Mouse (Mus musculus): ENCODE measurements around the gene Chaf1a. TPM values are rescaled to one million over a fixed set of nuclear protein-coding genes. Genes with fewer than 3 reads are reported as not detected.

Gene Chaf1a
- total and polyA plus RNA-seq, 2 experiments from 2014 or later = 4.6 to 5.9 TPM

DNA sequence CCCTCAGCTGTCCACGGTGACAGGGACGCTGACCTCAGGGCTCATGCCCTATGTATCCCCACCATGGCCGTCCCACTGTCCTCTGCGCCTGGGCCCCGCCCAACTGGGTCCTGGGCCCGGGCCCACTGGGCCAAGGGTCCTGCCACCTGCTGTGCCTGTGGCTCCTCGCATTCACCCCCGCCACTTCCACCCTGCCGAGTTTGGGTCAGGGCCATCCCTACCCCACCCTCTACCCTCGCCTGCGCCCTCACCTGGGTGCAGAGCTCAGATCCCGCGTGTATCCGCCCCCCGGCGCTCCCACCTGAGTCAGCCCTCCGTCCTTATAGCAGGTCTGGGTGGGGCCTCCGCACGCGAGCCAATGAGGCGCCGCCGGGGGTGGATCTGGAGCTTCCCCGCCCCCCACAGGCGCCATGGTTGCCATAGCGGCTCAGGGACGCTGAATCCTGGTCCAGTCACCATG is 77.0 kb downstream of the Chaf1a start, which contains the start of gene Plin5:
Plin5 (minus strand) TSS at position 346 of the 460 bp plus-strand sequence.
- no peak for TF ChIP-seq CTCF (IDR thresholded peaks at IDR 0.05; ENCODE audit: low read depth)
- peak; percentile 56 for DNase-seq

DNA sequence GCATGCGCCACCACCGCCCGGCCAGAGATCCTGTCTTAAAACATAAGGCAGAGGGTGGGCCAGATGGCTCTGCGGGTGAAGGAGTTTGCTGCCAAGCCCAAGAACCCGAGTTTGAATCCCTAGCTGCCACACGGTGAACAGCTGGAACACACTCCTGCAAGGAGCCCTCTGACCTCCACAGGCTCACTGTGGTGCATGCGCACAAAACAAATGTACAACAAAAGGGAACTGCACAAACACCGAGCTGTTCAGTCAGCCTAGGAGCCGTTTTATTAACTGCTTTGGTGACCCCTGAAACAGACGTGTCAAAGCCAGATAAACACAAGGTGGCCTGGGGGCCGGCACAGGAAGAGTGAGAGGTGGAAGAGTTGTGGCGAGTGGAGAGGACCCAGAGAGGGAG is 79.2 kb downstream of the Chaf1a start:
- Histone ChIP-seq H3K4me2 (ENCODE audit: low read depth) (no peak overlapping the region), H3K27me3 (ENCODE audit: insufficient read depth, low read length) (peaks cover 33% of the 10 kb centered on the region), H3K9ac (no peak overlapping the region), H3K36me3 (ENCODE audit: insufficient read depth) (peaks cover 16% of the 10 kb centered on the region), H3K4me1 (ENCODE audit: insufficient read depth) (no peaks in the 10 kb centered on the region), H3K4me3 (ENCODE audit: low read depth, low read length) (no peak overlapping the region), H3K9me3 (ENCODE audit: low read length) (peaks cover 12% of the 10 kb centered on the region; the same call in 1 of the 2 replicates), H3K27ac (ENCODE audit: low read depth, low read length) (no peak overlapping the region)
- TF ChIP-seq CTCF (IDR thresholded peaks at IDR 0.05; ENCODE audit: low read depth) = no peak
- WGBS = 50% methylated on average over 12 of the region's 12 CpGs
- DNase-seq (no peak), ATAC-seq (no peak)

More for the DNA sequence above, 77.0 kb downstream of the Chaf1a start, which contains the start of gene Plin5:
- peaks cover 33% of the 10 kb centered on the region for H3K27me3 ChIP-seq (ENCODE audit: insufficient read depth, low read length)
- WGBS = 2% methylated on average over 27 of the region's 27 CpGs
- H3K27ac ChIP-seq (ENCODE audit: low read depth, low read length) = no peak within 1 kb of the TSS
- no peaks in the 10 kb centered on the region for H3K4me1 ChIP-seq (ENCODE audit: insufficient read depth)
- no peaks in the 10 kb centered on the region for H3K36me3 ChIP-seq (ENCODE audit: insufficient read depth)
- peak within 1 kb of the TSS; percentile 28 for H3K4me3 ChIP-seq (ENCODE audit: low read depth, low read length)
- peak within 1 kb of the TSS; percentile 48 for H3K4me2 ChIP-seq (ENCODE audit: low read depth)
- peak; percentile 70 for ATAC-seq
- peaks cover 4% of the 10 kb centered on the region; the same call in 1 of the 2 replicates for H3K9me3 ChIP-seq (ENCODE audit: low read length)
- H3K9ac ChIP-seq = 0 out of 2 replicates have a peak within 1 kb of the TSS, but pooled peaks have one; percentile 22

DNA sequence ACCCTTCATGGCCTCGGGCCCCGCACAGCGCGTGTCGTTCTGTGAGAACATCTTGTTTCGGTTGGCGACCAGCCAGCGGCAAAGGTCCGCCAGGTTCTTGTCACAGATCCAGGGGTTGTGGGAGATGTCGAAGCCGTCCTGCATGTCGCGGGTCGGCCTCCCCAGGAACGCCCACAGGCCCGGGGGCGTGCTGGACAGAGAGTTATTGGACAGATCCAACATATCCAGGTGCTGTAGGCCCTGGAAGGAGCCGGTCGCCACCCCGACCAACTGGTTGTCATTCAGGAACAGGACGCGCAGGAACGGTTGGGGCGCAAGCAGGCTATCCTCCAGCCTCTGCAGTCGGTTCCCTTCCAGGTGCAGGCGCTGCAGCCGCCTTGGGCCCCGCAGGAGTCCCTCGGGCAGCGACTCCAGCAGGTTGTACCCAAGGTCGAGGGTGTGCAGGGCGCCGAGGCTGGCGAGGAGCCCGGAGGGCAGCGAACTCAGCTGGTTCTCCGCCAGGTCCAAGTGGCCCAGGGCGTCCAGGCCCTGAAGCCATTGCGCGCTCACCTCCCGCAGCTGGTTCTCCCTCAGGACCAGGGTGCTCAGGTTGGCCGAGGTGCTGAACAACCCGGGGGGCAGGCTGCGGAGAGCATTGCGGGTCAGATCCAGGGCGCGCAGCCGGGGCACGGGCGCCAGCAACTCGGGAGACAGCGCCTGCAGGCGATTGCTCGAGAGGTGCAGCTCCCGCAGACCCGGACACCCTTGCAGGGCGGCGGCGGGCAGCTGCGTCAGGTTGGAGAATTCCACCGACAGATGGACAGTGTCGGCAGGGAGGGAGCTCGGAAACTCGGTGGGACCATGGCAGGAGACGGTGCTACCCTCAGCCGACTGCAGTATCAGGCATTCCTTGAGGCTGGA is 80.0 kb downstream of the Chaf1a start:
- Histone ChIP-seq H3K36me3 (ENCODE audit: insufficient read depth) (peaks cover 22% of the 10 kb centered on the region), H3K27ac (ENCODE audit: low read depth, low read length) (no peak overlapping the region), H3K4me1 (ENCODE audit: insufficient read depth) (no peaks in the 10 kb centered on the region), H3K4me2 (ENCODE audit: low read depth) (no peak overlapping the region), H3K9ac (no peak overlapping the region), H3K9me3 (ENCODE audit: low read length) (peaks cover 12% of the 10 kb centered on the region; the same call in 1 of the 2 replicates), H3K4me3 (ENCODE audit: low read depth, low read length) (no peak overlapping the region), H3K27me3 (ENCODE audit: insufficient read depth, low read length) (peaks cover 33% of the 10 kb centered on the region)
- DNase-seq (no peak), ATAC-seq (no peak)
- no peak for TF ChIP-seq CTCF (IDR thresholded peaks at IDR 0.05; ENCODE audit: low read depth)
- WGBS = 7% methylated on average over 66 of the region's 66 CpGs

DNA sequence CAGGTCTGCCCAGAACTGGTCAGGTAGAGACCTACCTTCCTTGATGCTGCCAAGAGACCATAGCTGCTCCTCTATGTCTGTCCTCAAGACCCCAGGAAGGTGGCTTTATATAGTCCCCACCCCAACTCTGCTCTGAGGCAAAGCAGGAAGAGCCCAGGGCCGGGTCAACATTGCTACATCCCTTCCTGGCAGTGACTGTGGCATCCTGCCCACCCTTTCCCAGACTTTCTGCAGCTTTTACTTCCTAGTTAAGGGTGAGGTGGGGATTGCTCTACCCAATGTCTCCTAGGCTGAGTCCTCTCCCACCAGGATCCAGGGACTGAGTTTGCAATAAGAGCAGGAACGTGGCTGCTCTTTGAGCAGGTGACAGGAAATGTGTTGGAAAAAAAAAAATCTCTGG is 81.6 kb downstream of the Chaf1a start, which contains the start of gene Lrg1:
Lrg1 (minus strand) TSS at position 176 of the 400 bp plus-strand sequence.
- Histone ChIP-seq H3K9me3 (ENCODE audit: low read length) (peaks cover 12% of the 10 kb centered on the region; the same call in 1 of the 2 replicates), H3K27me3 (ENCODE audit: insufficient read depth, low read length) (peaks cover 33% of the 10 kb centered on the region), H3K36me3 (ENCODE audit: insufficient read depth) (peaks cover 36% of the 10 kb centered on the region), H3K27ac (ENCODE audit: low read depth, low read length) (no peak within 1 kb of the TSS), H3K4me2 (ENCODE audit: low read depth) (no peak within 1 kb of the TSS), H3K4me1 (ENCODE audit: insufficient read depth) (no peaks in the 10 kb centered on the region), H3K9ac (no peak within 1 kb of the TSS), H3K4me3 (ENCODE audit: low read depth, low read length) (no peak within 1 kb of the TSS)
- ATAC-seq = no peak
- TF ChIP-seq CTCF (IDR thresholded peaks at IDR 0.05; ENCODE audit: low read depth) = no peak
- 57% methylated on average over 2 of the region's 2 CpGs for WGBS
- no peak for DNase-seq

Other genes starting within 250 kb of the Chaf1a start
- gene Zfp119a, start 161.5 kb upstream of the Chaf1a start, total RNA-seq (2014; rRNA removed) = 8.8 and 15.1 TPM in 2 replicates
- 4.6 and 6.9 TPM in 2 replicates for gene Zfp119a, start 161.5 kb upstream of the Chaf1a start, polyA plus RNA-seq (2015; fragmentation: Nextera tagmentation; extraction: Ambion mirVana)
- 11.5 and 14.9 TPM in 2 replicates for gene Zfp959, start 148.3 kb upstream of the Chaf1a start, total RNA-seq (2014; rRNA removed)
- 6.2 and 8.4 TPM in 2 replicates for gene Zfp959, start 148.3 kb upstream of the Chaf1a start, polyA plus RNA-seq (2015; fragmentation: Nextera tagmentation; extraction: Ambion mirVana)
- gene Zfp119b, start 90.9 kb upstream of the Chaf1a start, total RNA-seq (2014; rRNA removed) = 5.7 and 6.5 TPM in 2 replicates
- 5.4 and 6.0 TPM in 2 replicates for gene Zfp119b, start 90.9 kb upstream of the Chaf1a start, polyA plus RNA-seq (2015; fragmentation: Nextera tagmentation; extraction: Ambion mirVana)
- gene Ebi3, start 87.8 kb upstream of the Chaf1a start, total RNA-seq (2014; rRNA removed) = 2.1 and 3.4 TPM in 2 replicates
- 6.4 and 7.7 TPM in 2 replicates for gene Ebi3, start 87.8 kb upstream of the Chaf1a start, polyA plus RNA-seq (2015; fragmentation: Nextera tagmentation; extraction: Ambion mirVana)
- gene Yju2, start 81.3 kb upstream of the Chaf1a start, total RNA-seq (2014; rRNA removed) = 12.9 and 15.2 TPM in 2 replicates
- 12.9 and 15.2 TPM in 2 replicates for gene Yju2, start 81.3 kb upstream of the Chaf1a start, polyA plus RNA-seq (2015; fragmentation: Nextera tagmentation; extraction: Ambion mirVana)
- gene Shd, start 70.0 kb upstream of the Chaf1a start, total RNA-seq (2014; rRNA removed) = 124 and 152 TPM in 2 replicates
- gene Shd, start 70.0 kb upstream of the Chaf1a start, polyA plus RNA-seq (2015; fragmentation: Nextera tagmentation; extraction: Ambion mirVana) = 106 and 116 TPM in 2 replicates
- 106 and 113 TPM in 2 replicates for gene Fsd1, start 53.9 kb upstream of the Chaf1a start, total RNA-seq (2014; rRNA removed)
- 162 and 169 TPM in 2 replicates for gene Fsd1, start 53.9 kb upstream of the Chaf1a start, polyA plus RNA-seq (2015; fragmentation: Nextera tagmentation; extraction: Ambion mirVana)
- gene Stap2, start 34.9 kb upstream of the Chaf1a start, total RNA-seq (2014; rRNA removed) = 2.2 and 4.5 TPM in 2 replicates
- gene Stap2, start 34.9 kb upstream of the Chaf1a start, polyA plus RNA-seq (2015; fragmentation: Nextera tagmentation; extraction: Ambion mirVana) = 4.0 and 4.3 TPM in 2 replicates
- 155 and 159 TPM in 2 replicates for gene Mpnd, start 34.7 kb upstream of the Chaf1a start, total RNA-seq (2014; rRNA removed)
- gene Mpnd, start 34.7 kb upstream of the Chaf1a start, polyA plus RNA-seq (2015; fragmentation: Nextera tagmentation; extraction: Ambion mirVana) = 99.0 and 110 TPM in 2 replicates
- 65.1 and 74.5 TPM in 2 replicates for gene Sh3gl1, start 3.8 kb upstream of the Chaf1a start, total RNA-seq (2014; rRNA removed)
- 93.2 and 99.0 TPM in 2 replicates for gene Sh3gl1, start 3.8 kb upstream of the Chaf1a start, polyA plus RNA-seq (2015; fragmentation: Nextera tagmentation; extraction: Ambion mirVana)
- gene Ubxn6, start 34.6 kb downstream of the Chaf1a start, total RNA-seq (2014; rRNA removed) = 90.3 and 109 TPM in 2 replicates
- gene Ubxn6, start 34.6 kb downstream of the Chaf1a start, polyA plus RNA-seq (2015; fragmentation: Nextera tagmentation; extraction: Ambion mirVana) = 88.1 and 88.6 TPM in 2 replicates
- 79.9 and 96.4 TPM in 2 replicates for gene Hdgfl2, start 39.2 kb downstream of the Chaf1a start, total RNA-seq (2014; rRNA removed)
- 99.9 and 114 TPM in 2 replicates for gene Hdgfl2, start 39.2 kb downstream of the Chaf1a start, polyA plus RNA-seq (2015; fragmentation: Nextera tagmentation; extraction: Ambion mirVana)
- 0.08 and 0.52 TPM in 2 replicates for gene Plin4, start 69.4 kb downstream of the Chaf1a start, total RNA-seq (2014; rRNA removed)
- 0.02 TPM in 1 of 2 replicates, not detected in the other for gene Plin4, start 69.4 kb downstream of the Chaf1a start, polyA plus RNA-seq (2015; fragmentation: Nextera tagmentation; extraction: Ambion mirVana)
- 2.7 and 3.2 TPM in 2 replicates for gene Plin5, start 77.2 kb downstream of the Chaf1a start, total RNA-seq (2014; rRNA removed)
- gene Plin5, start 77.2 kb downstream of the Chaf1a start, polyA plus RNA-seq (2015; fragmentation: Nextera tagmentation; extraction: Ambion mirVana) = 2.4 and 3.9 TPM in 2 replicates
- not detected in 2 replicates for gene Lrg1, start 81.6 kb downstream of the Chaf1a start, total RNA-seq (2014; rRNA removed)
- 0.33 and 0.46 TPM in 2 replicates for gene Lrg1, start 81.6 kb downstream of the Chaf1a start, polyA plus RNA-seq (2015; fragmentation: Nextera tagmentation; extraction: Ambion mirVana)
- 71.0 and 76.4 TPM in 2 replicates for gene Sema6b, start 99.9 kb downstream of the Chaf1a start, total RNA-seq (2014; rRNA removed)
- gene Sema6b, start 99.9 kb downstream of the Chaf1a start, polyA plus RNA-seq (2015; fragmentation: Nextera tagmentation; extraction: Ambion mirVana) = 15.6 and 18.1 TPM in 2 replicates
- gene Tnfaip8l1, start 122.0 kb downstream of the Chaf1a start, total RNA-seq (2014; rRNA removed) = 11.0 and 12.8 TPM in 2 replicates
- 8.6 TPM in 2 replicates for gene Tnfaip8l1, start 122.0 kb downstream of the Chaf1a start, polyA plus RNA-seq (2015; fragmentation: Nextera tagmentation; extraction: Ambion mirVana)
- gene Mydgf, start 143.5 kb downstream of the Chaf1a start, total RNA-seq (2014; rRNA removed) = 52.3 and 65.1 TPM in 2 replicates
- 65.7 and 75.0 TPM in 2 replicates for gene Mydgf, start 143.5 kb downstream of the Chaf1a start, polyA plus RNA-seq (2015; fragmentation: Nextera tagmentation; extraction: Ambion mirVana)
- gene Dpp9, start 178.5 kb downstream of the Chaf1a start, total RNA-seq (2014; rRNA removed) = 16.2 and 21.9 TPM in 2 replicates
- 16.1 and 19.5 TPM in 2 replicates for gene Dpp9, start 178.5 kb downstream of the Chaf1a start, polyA plus RNA-seq (2015; fragmentation: Nextera tagmentation; extraction: Ambion mirVana)
- 44.2 and 53.6 TPM in 2 replicates for gene Fem1a, start 216.4 kb downstream of the Chaf1a start, total RNA-seq (2014; rRNA removed)
- gene Fem1a, start 216.4 kb downstream of the Chaf1a start, polyA plus RNA-seq (2015; fragmentation: Nextera tagmentation; extraction: Ambion mirVana) = 15.4 and 17.2 TPM in 2 replicates
- 1.9 and 2.5 TPM in 2 replicates for gene Ticam1, start 236.3 kb downstream of the Chaf1a start, total RNA-seq (2014; rRNA removed)
- gene Ticam1, start 236.3 kb downstream of the Chaf1a start, polyA plus RNA-seq (2015; fragmentation: Nextera tagmentation; extraction: Ambion mirVana) = 1.2 and 1.5 TPM in 2 replicates